Mouse (Mus musculus) ES-E14 (cell line): ENCODE measurements around the gene Trim2. TPM values are rescaled to one million over a fixed set of nuclear protein-coding genes. Genes with fewer than 3 reads are reported as not detected.
A peak's percentile ranks its signal among the peaks of the same experiment; 100 is the strongest.

Experiments
- DNase-seq: peaks from one replicate; pipeline ENCODE4 v3.0.0-alpha.2; 2013; ENCODE audit warnings: low read depth, low spot score
- H3K27ac ChIP-seq: 2 replicates; pipeline ENCODE4 v1.5.1; 2012; ENCODE audit warnings: low read depth, mild to moderate bottlenecking, low read length, moderate library complexity, mixed read lengths; ENCODE audit not compliant: poor library complexity, insufficient read depth, severe bottlenecking
- H3K36me3 ChIP-seq: 2 replicates; pipeline ENCODE4 v1.6.1; 2012; ENCODE audit warnings: mild to moderate bottlenecking, low read length, moderate library complexity, mixed read lengths; ENCODE audit not compliant: control insufficient read depth, poor library complexity, insufficient read depth, severe bottlenecking
- H3K4me1 ChIP-seq, 2 experiments: fragments of 150-350 bp in 1 of 2; sonication (generic) in 1 of 2; 2 replicates each; pipeline ENCODE4 v1.6.1; 2012; ENCODE audit warnings: low read length in 2 of 2, mild to moderate bottlenecking in 1 of 2, mixed read lengths in 1 of 2; ENCODE audit not compliant: control insufficient read depth in 2 of 2, insufficient read depth in 2 of 2, poor library complexity in 1 of 2
- H3K4me3 ChIP-seq, 2 experiments: fragments of 150-350 bp in 1 of 2; sonication (generic) in 1 of 2; 2 replicates each; pipeline ENCODE4 v1.5.1; 2012; ENCODE audit warnings: low read length in 2 of 2, low read depth in 1 of 2, mild to moderate bottlenecking in 1 of 2, mixed read lengths in 1 of 2; ENCODE audit not compliant: insufficient read depth in 1 of 2, poor library complexity in 1 of 2, severe bottlenecking in 1 of 2
- H3K9ac ChIP-seq: 2 replicates; pipeline ENCODE4 v1.6.1; 2012; ENCODE audit warnings: low read depth, mild to moderate bottlenecking, low read length, mixed read lengths; ENCODE audit not compliant: poor library complexity, insufficient read depth, severe bottlenecking
- H3K9me3 ChIP-seq: fragments of 150-350 bp; sonication (generic); 2 replicates; pipeline ENCODE4 v1.6.1; 2012; ENCODE audit warnings: low read depth, mild to moderate bottlenecking, low read length; ENCODE audit not compliant: control insufficient read depth, insufficient read depth
- CHD2 ChIP-seq: IDR thresholded peaks from 2 replicates; pipeline ENCODE4 v1.6.1; 2014; ENCODE audit warnings: mild to moderate bottlenecking, low read depth, low read length, inconsistent platforms
- HCFC1 ChIP-seq: IDR thresholded peaks from 2 replicates; pipeline ENCODE4 v1.6.1; 2012; ENCODE audit warnings: low read length, inconsistent platforms, borderline replicate concordance; ENCODE audit not compliant: insufficient read depth
- MAFK ChIP-seq: IDR thresholded peaks from 2 replicates; pipeline ENCODE4 v1.6.1; 2014; ENCODE audit warnings: mild to moderate bottlenecking, low read depth, low read length, inconsistent platforms; ENCODE audit not compliant: insufficient read depth
- ZC3H11A ChIP-seq: IDR thresholded peaks from 2 replicates; pipeline ENCODE4 v1.6.1; 2012; ENCODE audit warnings: low read depth, mild to moderate bottlenecking, inconsistent platforms, low read length, borderline replicate concordance
- ZNF384 ChIP-seq: IDR thresholded peaks from 2 replicates; pipeline ENCODE4 v1.6.1; 2012; ENCODE audit warnings: low read depth, low read length, inconsistent platforms
- in situ Hi-C, 2 experiments: fragments of 600-800 bp; cut with MboI; formaldehyde crosslinking; loops; one replicate each; pipeline ENCODE4 v1.15.1; 2025; ENCODE audit warnings: low sequenced_read_pairs in 2 of 2, inconsistent platforms in 1 of 2; ENCODE audit not compliant: unreplicated experiment in 2 of 2
- total RNA-seq: library from RNA; depleted of rRNA; stranded (reverse); fragments of 300-350 nt; gene quantifications from 2 replicates; pipeline ENCODE4 v1.2.3, GENCODE M21; 2012

Gene Trim2
- total RNA-seq, 1 experiment, result 27.3 TPM

GRCm38 (mm10) chr3:84233663-84234415 is 72.8 kb downstream of the Trim2 start:
- no peaks in the 10 kb centered on the region for H3K36me3 ChIP-seq
- no peaks in the 10 kb centered on the region for H3K9me3 ChIP-seq
- DNase-seq, result no peak
- H3K4me1 ChIP-seq, result peaks cover 2 to 3% of the 10 kb centered on the region in 2 experiments; a peak in 1 of 4 replicates
- in situ Hi-C loops, result no loop called here
- H3K4me3 ChIP-seq, result no peak overlapping the region
- TF ChIP-seq MAFK (no peak), ZNF384 (no peak), HCFC1 (no peak), CHD2 (no peak), ZC3H11A (no peak)
- H3K27ac ChIP-seq, result no peak overlapping the region
- no peak overlapping the region for H3K9ac ChIP-seq

DNA sequence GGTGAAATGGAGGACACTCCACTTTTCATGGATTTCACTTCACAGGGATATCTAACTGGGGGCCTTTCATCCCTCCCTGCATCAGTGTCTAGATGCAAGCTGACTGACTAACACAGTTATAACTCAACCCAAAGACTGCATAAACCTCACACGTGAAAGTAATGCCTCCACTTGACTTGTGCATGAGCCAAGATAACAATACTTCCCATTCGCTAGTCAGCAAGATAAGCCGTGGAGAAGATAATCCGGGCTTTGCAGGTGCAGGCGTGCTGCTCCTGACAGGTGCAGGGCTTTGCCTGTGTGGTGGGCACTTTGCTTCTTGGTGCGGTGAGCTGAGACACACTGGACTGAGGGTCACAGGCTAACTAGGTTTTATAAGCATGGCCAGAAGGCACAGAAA is 74.4 kb downstream of the Trim2 start:
- H3K36me3 ChIP-seq, result no peaks in the 10 kb centered on the region
- H3K9ac ChIP-seq, result no peak overlapping the region
- DNase-seq, result no peak
- TF ChIP-seq CHD2 (no peak), MAFK (no peak), HCFC1 (no peak), ZC3H11A (no peak), ZNF384 (no peak)
- in situ Hi-C loops, result no loop called here
- H3K27ac ChIP-seq, result no peak overlapping the region
- H3K9me3 ChIP-seq, result no peaks in the 10 kb centered on the region
- no peak overlapping the region for H3K4me3 ChIP-seq
- peaks cover 2 to 6% of the 10 kb centered on the region in 2 experiments; a peak in 2 of 4 replicates for H3K4me1 ChIP-seq

GRCm38 (mm10) chr3:84230988-84231387 is 75.7 kb downstream of the Trim2 start:
- Histone ChIP-seq H3K9me3 (no peaks in the 10 kb centered on the region), H3K4me1 (peaks cover 2 to 6% of the 10 kb centered on the region in 2 experiments; a peak in 2 of 4 replicates), H3K27ac (no peak overlapping the region), H3K4me3 (no peak overlapping the region), H3K9ac (no peak overlapping the region), H3K36me3 (no peaks in the 10 kb centered on the region)
- no peak for DNase-seq
- TF ChIP-seq ZC3H11A (no peak), MAFK (no peak), HCFC1 (no peak), ZNF384 (no peak), CHD2 (no peak)
- in situ Hi-C loops, result no loop called here

DNA sequence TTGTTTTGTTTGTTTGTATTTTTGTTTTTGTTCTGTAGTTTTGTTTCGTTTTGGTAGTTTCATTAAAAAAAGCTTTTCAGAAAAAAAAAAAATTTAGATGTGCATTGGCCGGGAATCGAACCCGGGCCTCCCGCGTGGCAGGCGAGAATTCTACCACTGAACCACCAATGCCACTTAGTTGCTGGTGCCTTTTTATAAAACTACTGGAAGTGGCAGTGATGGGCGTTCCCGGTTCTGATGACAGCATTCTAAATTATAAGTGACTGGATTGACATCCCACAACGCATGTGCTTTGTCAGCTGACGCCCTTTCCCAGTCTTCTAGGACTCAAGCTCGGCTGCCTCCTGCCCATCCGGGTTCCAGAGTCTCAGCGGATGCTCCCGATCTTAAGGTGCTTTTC is 77.8 kb downstream of the Trim2 start:
- Histone ChIP-seq H3K9ac (no peak overlapping the region; the same call in 1 of the 2 replicates), H3K36me3 (no peaks in the 10 kb centered on the region), H3K27ac (no peak overlapping the region), H3K4me3 (peak overlapping the region; percentile 32 to 58; a peak in 3 of 4 replicates), H3K4me1 (peaks cover 0 to 6% of the 10 kb centered on the region in 2 experiments; a peak in 2 of 4 replicates), H3K9me3 (no peaks in the 10 kb centered on the region)
- in situ Hi-C loops, result no loop called here
- no peak for TF ChIP-seq CHD2
- peak; percentile 58; the same call in 1 of the 2 replicates for TF ChIP-seq MAFK
- TF ChIP-seq ZC3H11A, result no peak
- no peak for TF ChIP-seq HCFC1
- TF ChIP-seq ZNF384, result 0 out of 2 replicates have a peak, but pooled peaks have one; percentile 48
- DNase-seq, result no peak
